Mouse (Mus musculus): ENCODE results near the gene Hemgn.

Hemgn gene

GRCm38 (mm10) chr4:46356351-46357133, 56.8 kb downstream of the Hemgn start:
- peak; percentile 48 to 54 for DNase-seq (ENCODE audit: low spot score in 2 of 2)

GRCm38 (mm10) chr4:46353045-46353444, 60.3 kb downstream of the Hemgn start:
- no peak for DNase-seq (ENCODE audit: low spot score in 2 of 2)

- DNase-seq (ENCODE audit: low spot score in 2 of 2) = no peak
These were observed 63.8 kb downstream of the Hemgn start for GRCm38 (mm10) chr4:46349530-46349929.

GRCm38 (mm10) chr4:46348897-46349296, 64.4 kb downstream of the Hemgn start:
- DNase-seq (ENCODE audit: low spot score in 2 of 2) = no peak

- DNase-seq (ENCODE audit: low spot score in 2 of 2) = no peak
These were observed 65.5 kb downstream of the Hemgn start for GRCm38 (mm10) chr4:46347580-46348515.

- no peak for DNase-seq (ENCODE audit: low spot score in 2 of 2)
These were observed 66.2 kb downstream of the Hemgn start for GRCm38 (mm10) chr4:46347141-46347540.

- DNase-seq (ENCODE audit: low spot score in 2 of 2) = no peak
These were observed 67.1 kb downstream of the Hemgn start for GRCm38 (mm10) chr4:46346221-46346620.

GRCm38 (mm10) chr4:46345773-46346100, 67.6 kb downstream of the Hemgn start:
- no peak for DNase-seq (ENCODE audit: low spot score in 2 of 2)

GRCm38 (mm10) chr4:46345056-46345772, 68.1 kb downstream of the Hemgn start:
- DNase-seq (ENCODE audit: low spot score in 2 of 2) = no peak

- no peak for DNase-seq (ENCODE audit: low spot score in 2 of 2)
These were observed 69.0 kb downstream of the Hemgn start for GRCm38 (mm10) chr4:46344288-46344687.
